17 mouse cellular contexts compared by ENCODE assay signal in genomic region chr5:35493770-35494169, GRCm38 (mm10).
"Had no signal": no experiment of that assay in that cellular context is flagged by ENCODE, and none has a peak within 500 bp of the region (broad histone marks: within the 10 kb centered on the region; RNA-seq: fewer than 3 reads in every experiment).

No protein-coding gene starts in this region.

- H3K4me1 ChIP-seq: stomach, embryonic 15.5 days had no signal

- H3K27ac ChIP-seq: midbrain, embryonic 13.5 days; neural tube, embryonic 13.5 days; neural tube, embryonic 15.5 days; stomach, embryonic 15.5 days; stomach, postnatal 0 days had no signal

- H3K9ac ChIP-seq: lung, embryonic 14.5 days; midbrain, embryonic 13.5 days; neural tube, embryonic 13.5 days; neural tube, embryonic 15.5 days; stomach, embryonic 15.5 days had no signal

- H3K4me3 ChIP-seq: midbrain, embryonic 13.5 days; myocyte; neural tube, embryonic 13.5 days; neural tube, embryonic 15.5 days; stomach, embryonic 15.5 days had no signal

- H3K9me3 ChIP-seq: midbrain, embryonic 13.5 days; neural tube, embryonic 13.5 days; neural tube, embryonic 15.5 days; stomach, embryonic 15.5 days had no signal

- ATAC-seq: midbrain, embryonic 13.5 days; midbrain, embryonic 16.5 days had no signal

- DNase-seq: lung, adult 18-20 months; lung, embryonic 14.5 days; lung, postnatal 10 days; lung, postnatal 4 days; retina, postnatal 1 day; right cerebral cortex, adult 18-20 months; thymus, adult 2 months; thymus, postnatal 25 days; thymus, postnatal 4 days had no signal

- H3K4me2 ChIP-seq: lung, embryonic 14.5 days; midbrain, embryonic 11.5 days; midbrain, embryonic 13.5 days; neural tube, embryonic 13.5 days; neural tube, embryonic 15.5 days; stomach, embryonic 15.5 days had no signal

- H3K36me3 ChIP-seq: midbrain, embryonic 13.5 days; neural tube, embryonic 13.5 days; neural tube, embryonic 15.5 days; stomach, embryonic 15.5 days had no signal

- H3K27me3 ChIP-seq: neural tube, embryonic 15.5 days had no signal
